Mouse (Mus musculus): ENCODE measurements around the gene Setd4. TPM values are rescaled to one million over a fixed set of nuclear protein-coding genes. Genes with fewer than 3 reads are reported as not detected.

Setd4 gene
- polyA plus RNA-seq, 1 experiment: 15.7 TPM

DNA sequence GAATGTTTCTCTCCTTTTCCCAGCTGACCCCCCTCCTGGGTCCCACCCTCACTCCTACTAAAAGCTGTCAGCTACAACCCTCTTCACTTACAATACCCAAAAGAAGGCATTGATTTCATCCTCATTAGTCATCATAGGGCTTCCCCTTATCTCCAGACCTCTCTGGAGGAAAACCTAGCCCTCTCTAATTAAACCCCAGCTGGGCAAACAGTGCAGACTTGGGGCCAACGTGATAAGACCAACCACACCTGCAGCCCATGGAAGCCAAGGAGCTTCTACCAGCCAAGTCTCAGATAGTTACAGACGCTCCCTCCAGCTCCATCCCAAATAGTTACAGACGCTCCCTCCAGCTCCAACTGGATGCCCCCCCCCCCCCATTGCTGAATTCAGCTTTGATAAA, 64.0 kb downstream of the Setd4 start:
- H3K4me3 ChIP-seq (replicated peaks; ENCODE audit: insufficient read depth, low read depth, low read length): no peak overlapping the region
- no peak overlapping the region for H3K27ac ChIP-seq (ENCODE audit: insufficient read depth, low read length)
- H3K4me1 ChIP-seq (ENCODE audit: control insufficient read depth, insufficient read depth, low read length): no peaks in the 10 kb centered on the region
- TF ChIP-seq CTCF (IDR thresholded peaks at IDR 0.05; ENCODE audit: borderline replicate concordance, insufficient read depth, low read depth, low read length) (no peak), POLR2A (IDR thresholded peaks at IDR 0.05; ENCODE audit: borderline replicate concordance, insufficient read depth, low read length) (no peak)
- 58% methylated on average over 3 of the region's 3 CpGs for WGBS
- no peak for DNase-seq
- no peaks in the 10 kb centered on the region; the same call in 1 of the 2 replicates for H3K27me3 ChIP-seq (ENCODE audit: control insufficient read depth, insufficient read depth, low read length)

DNA sequence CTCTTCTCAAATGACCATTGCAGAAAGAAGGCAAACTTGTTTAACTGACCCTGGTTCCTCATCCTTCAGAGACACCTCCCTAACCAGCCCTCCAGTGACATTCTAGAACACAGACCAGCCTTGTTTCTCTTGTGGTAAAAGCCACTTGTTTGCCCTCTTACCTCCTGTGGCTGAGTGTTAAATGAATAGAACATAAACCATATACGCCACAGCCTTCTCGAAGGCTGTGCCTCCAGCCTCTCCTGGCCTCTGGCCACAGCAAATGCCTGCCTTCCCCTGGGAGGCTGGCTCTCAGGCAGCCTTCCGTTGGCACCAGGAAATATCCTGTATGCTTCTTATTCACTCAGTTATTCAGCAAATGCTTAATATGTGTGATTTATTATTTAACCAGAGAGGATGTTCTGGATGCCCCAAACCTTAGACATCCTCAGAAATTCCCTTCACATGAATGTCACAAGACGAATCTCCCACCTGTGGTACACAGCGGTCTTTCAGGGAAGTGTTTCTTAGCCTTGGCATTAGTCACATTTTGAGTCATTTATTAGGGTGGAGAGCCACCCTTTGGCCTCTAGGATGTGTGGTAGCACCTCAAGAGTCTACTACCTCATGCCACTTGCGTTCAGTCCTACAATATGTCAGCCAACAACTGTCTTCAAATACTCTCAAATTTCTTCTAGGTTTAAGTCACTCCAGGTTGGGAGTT, 68.6 kb downstream of the Setd4 start:
- H3K4me1 ChIP-seq (ENCODE audit: control insufficient read depth, insufficient read depth, low read length): no peaks in the 10 kb centered on the region
- no peak for TF ChIP-seq CTCF (IDR thresholded peaks at IDR 0.05; ENCODE audit: borderline replicate concordance, insufficient read depth, low read depth, low read length)
- TF ChIP-seq POLR2A (IDR thresholded peaks at IDR 0.05; ENCODE audit: borderline replicate concordance, insufficient read depth, low read length): no peak
- H3K4me3 ChIP-seq (replicated peaks; ENCODE audit: insufficient read depth, low read depth, low read length): no peak overlapping the region
- no peak for DNase-seq
- 51% methylated on average over 6 of the region's 6 CpGs for WGBS
- no peaks in the 10 kb centered on the region; the same call in 1 of the 2 replicates for H3K27me3 ChIP-seq (ENCODE audit: control insufficient read depth, insufficient read depth, low read length)
- H3K27ac ChIP-seq (ENCODE audit: insufficient read depth, low read length): no peak overlapping the region

Other genes starting within 250 kb of the Setd4 start
- gene Cbr1, start 1.8 kb upstream of the Setd4 start, polyA plus RNA-seq (2012; rRNA removed): 121 and 129 TPM in 2 replicates
- 0.11 TPM in 1 of 2 replicates, not detected in the other for gene Gm5678, start 24.0 kb upstream of the Setd4 start, polyA plus RNA-seq (2012; rRNA removed)
- 5.3 and 6.2 TPM in 2 replicates for gene Cbr3, start 79.2 kb upstream of the Setd4 start, polyA plus RNA-seq (2012; rRNA removed)
- gene Dop1b, start 107.8 kb upstream of the Setd4 start, polyA plus RNA-seq (2012; rRNA removed): 102 and 103 TPM in 2 replicates
- 25.1 and 25.8 TPM in 2 replicates for gene Morc3, start 228.1 kb upstream of the Setd4 start, polyA plus RNA-seq (2012; rRNA removed)